Mouse (Mus musculus) heart, postnatal 0 days (tissue): Measurements from ENCODE around the gene Gata5.

Source experiments
- CTCF ChIP-seq: IDR thresholded peaks from 2 replicates; pipeline ENCODE4 v1.5.1; 2016; ENCODE audit warnings: antibody characterized with exemption, control low read depth, low read depth
- EP300 ChIP-seq: IDR thresholded peaks from 2 replicates; pipeline ENCODE4 v1.6.1; 2016; ENCODE audit warnings: antibody characterized with exemption, low read depth

DNA sequence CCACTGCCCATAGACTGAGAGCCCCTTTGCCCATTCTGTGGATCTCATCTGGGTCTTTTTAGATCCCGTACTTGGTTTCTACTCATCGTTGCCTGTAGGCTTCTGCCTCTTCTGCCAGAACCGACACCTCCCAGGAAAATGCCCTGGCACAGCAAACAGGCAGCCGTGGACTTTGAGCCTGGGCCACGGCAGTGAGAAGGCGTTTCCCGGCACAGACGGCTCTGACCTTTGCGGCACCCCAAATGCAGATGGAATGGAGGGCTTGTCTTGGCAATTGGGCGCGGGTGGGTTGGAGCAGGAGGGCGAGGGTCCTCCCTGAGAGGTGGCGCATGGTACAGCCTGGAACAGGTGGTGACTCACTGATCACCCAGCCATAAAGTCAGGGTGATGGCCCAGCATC is 8.6 kb upstream of the Gata5 start:
- TF ChIP-seq CTCF (no peak), EP300 (no peak)
